38 mouse cellular contexts compared by ENCODE assay signal in genomic region chr17:37543800-37544435, GRCm38 (mm10). TPM values are rescaled to one million over a fixed set of nuclear protein-coding genes. Genes with fewer than 3 reads are reported as not detected.
A peak's percentile ranks its signal among the peaks of the same experiment; 100 is the strongest.
DNase-seq lines count a peak whose midpoint lies in the region; ATAC-seq lines count a peak whose summit lies in the region.
"Had no signal": no experiment of that assay in that cellular context is flagged by ENCODE, and none has a peak within 500 bp of the region (broad histone marks: within the 10 kb centered on the region; RNA-seq: fewer than 3 reads in every experiment).

No protein-coding gene starts in this region.

- no peaks in the 10 kb centered on the region for H3K9me3 ChIP-seq in hindbrain, embryonic 15.5 days
- no peaks in the 10 kb centered on the region for H3K9me3 ChIP-seq in hindbrain, embryonic 12.5 days (replicated peaks)
- H3K9me3 ChIP-seq in embryonic facial prominence, embryonic 14.5 days (ENCODE audit: control insufficient read depth, low read length) = no peaks in the 10 kb centered on the region
- no peaks in the 10 kb centered on the region for H3K9me3 ChIP-seq in midbrain, embryonic 13.5 days
- H3K9me3 ChIP-seq: kidney, embryonic 15.5 days; liver, embryonic 15.5 days had no signal

- H3K36me3 ChIP-seq in hindbrain, embryonic 15.5 days = no peaks in the 10 kb centered on the region
- no peaks in the 10 kb centered on the region for H3K36me3 ChIP-seq in hindbrain, embryonic 12.5 days
- H3K36me3 ChIP-seq in embryonic facial prominence, embryonic 14.5 days (ENCODE audit: control insufficient read depth, insufficient read depth, low read length) = no peaks in the 10 kb centered on the region
- H3K36me3 ChIP-seq in midbrain, embryonic 13.5 days = no peaks in the 10 kb centered on the region
- H3K36me3 ChIP-seq: kidney, embryonic 15.5 days; liver, embryonic 15.5 days had no signal

- peak; percentile 56 for DNase-seq in embryonic facial prominence, embryonic 14.5 days (ENCODE audit: low spot score)
- DNase-seq in retina, embryonic 14.5 days (ENCODE audit: low spot score) = peak; percentile 8
- DNase-seq in urinary bladder, postnatal 25 days (ENCODE audit: low spot score) = no peak
- DNase-seq: adrenal gland, adult 2 months; B cell, adult 2 months; cerebellum, adult 11-12 months; cerebellum, adult 9-11 months; gastrocnemius, adult 2 months; gastrocnemius, postnatal 36 days; heart, adult 18-20 months; heart, postnatal 4 days; kidney, adult 18-20 months; kidney, postnatal 25 days; liver; lung, embryonic 14.5 days; lung, postnatal 14 days; thymus, adult 2 months; thymus, postnatal 36 days had no signal

- no peak overlapping the region for H3K4me3 ChIP-seq in hindbrain, embryonic 15.5 days
- no peak overlapping the region for H3K4me3 ChIP-seq in hindbrain, embryonic 12.5 days
- H3K4me3 ChIP-seq in embryonic facial prominence, embryonic 14.5 days (ENCODE audit: low read depth, low read length) = no peak overlapping the region
- no peak overlapping the region for H3K4me3 ChIP-seq in midbrain, embryonic 13.5 days (replicated peaks)
- H3K4me3 ChIP-seq: gastrocnemius, adult 2 months; kidney, embryonic 15.5 days; liver, embryonic 15.5 days had no signal

- H3K4me2 ChIP-seq in hindbrain, embryonic 15.5 days = no peak overlapping the region
- H3K4me2 ChIP-seq in hindbrain, embryonic 12.5 days (replicated peaks) = no peak overlapping the region
- no peak overlapping the region for H3K4me2 ChIP-seq in embryonic facial prominence, embryonic 14.5 days (ENCODE audit: low read depth, low read length)
- H3K4me2 ChIP-seq in midbrain, embryonic 13.5 days (replicated peaks) = no peak overlapping the region
- H3K4me2 ChIP-seq: heart, embryonic 11.5 days; kidney, embryonic 15.5 days; liver, embryonic 15.5 days; lung, embryonic 14.5 days had no signal

- no peaks in the 10 kb centered on the region for H3K27me3 ChIP-seq in hindbrain, embryonic 15.5 days
- H3K27me3 ChIP-seq in hindbrain, embryonic 12.5 days = no peaks in the 10 kb centered on the region
- no peaks in the 10 kb centered on the region for H3K27me3 ChIP-seq in embryonic facial prominence, embryonic 14.5 days (replicated peaks; ENCODE audit: control insufficient read depth, insufficient read depth, low read length)
- H3K27me3 ChIP-seq in midbrain, embryonic 13.5 days = no peaks in the 10 kb centered on the region
- H3K27me3 ChIP-seq: kidney, embryonic 15.5 days; liver, embryonic 15.5 days had no signal

- H3K27ac ChIP-seq in hindbrain, embryonic 15.5 days (replicated peaks) = no peak overlapping the region
- H3K27ac ChIP-seq in hindbrain, embryonic 12.5 days = no peak overlapping the region
- H3K27ac ChIP-seq in embryonic facial prominence, embryonic 14.5 days (replicated peaks; ENCODE audit: low read depth, low read length) = no peak overlapping the region
- no peak overlapping the region for H3K27ac ChIP-seq in midbrain, embryonic 13.5 days
- H3K27ac ChIP-seq: gastrocnemius, adult 2 months; kidney, embryonic 15.5 days; liver, embryonic 15.5 days had no signal

- no peak overlapping the region for H3K9ac ChIP-seq in hindbrain, embryonic 15.5 days
- no peak overlapping the region for H3K9ac ChIP-seq in hindbrain, embryonic 12.5 days
- H3K9ac ChIP-seq in embryonic facial prominence, embryonic 14.5 days (ENCODE audit: low read depth, low read length) = no peak overlapping the region
- H3K9ac ChIP-seq in midbrain, embryonic 13.5 days (replicated peaks) = no peak overlapping the region
- H3K9ac ChIP-seq: kidney, embryonic 15.5 days; liver, embryonic 15.5 days; lung, embryonic 14.5 days had no signal

- no peaks in the 10 kb centered on the region for H3K4me1 ChIP-seq in hindbrain, embryonic 15.5 days (replicated peaks)
- H3K4me1 ChIP-seq in hindbrain, embryonic 12.5 days = no peaks in the 10 kb centered on the region
- H3K4me1 ChIP-seq in embryonic facial prominence, embryonic 14.5 days (ENCODE audit: control insufficient read depth, insufficient read depth, low read length) = no peaks in the 10 kb centered on the region
- no peaks in the 10 kb centered on the region for H3K4me1 ChIP-seq in midbrain, embryonic 13.5 days (replicated peaks)
- H3K4me1 ChIP-seq: kidney, embryonic 15.5 days; liver, embryonic 15.5 days had no signal

- ATAC-seq in hindbrain, embryonic 15.5 days (ENCODE audit: low FRiP score, low read depth) = peak; percentile 48; the same call in 1 of the 2 replicates
- no peak for ATAC-seq in hindbrain, embryonic 12.5 days (ENCODE audit: low FRiP score)
- ATAC-seq in embryonic facial prominence, embryonic 14.5 days (ENCODE audit: low read depth) = no peak; the same call in 1 of the 2 replicates
- 0 out of 2 replicates have a peak, but pooled peaks have one; percentile 37 for ATAC-seq in midbrain, embryonic 13.5 days
- no peak for ATAC-seq in erythroblast, adult 5-6 weeks (replicated peaks; ENCODE audit: low FRiP score, poor library complexity, severe bottlenecking)
- ATAC-seq: activated CD4-positive, CD25-positive, alpha-beta regulatory T cell, adult 4 months; forebrain, embryonic 16.5 days had no signal

- WGBS in hindbrain, embryonic 15.5 days = 63% methylated on average over 3 of the region's 3 CpGs
- 66% methylated on average over 3 of the region's 3 CpGs for WGBS in hindbrain, embryonic 12.5 days
- WGBS in embryonic facial prominence, embryonic 14.5 days = 41% methylated on average over 3 of the region's 3 CpGs
- 50% methylated on average over 3 of the region's 3 CpGs for WGBS in midbrain, embryonic 13.5 days

RNA-seq across cellular contexts. Expression of gene Olfr112, which starts 25.3 kb away (rescaled TPM):
- polyA plus RNA-seq in hindbrain, embryonic 15.5 days (2015; fragmentation: Nextera tagmentation; extraction: Ambion mirVana) = not detected in 2 replicates
- polyA plus RNA-seq in hindbrain, embryonic 12.5 days (2016; fragmentation: Nextera tagmentation; extraction: Ambion mirVana) = not detected in 2 replicates
- polyA plus RNA-seq in embryonic facial prominence, embryonic 14.5 days (2014; fragmentation: Nextera tagmentation; extraction: Ambion mirVana) = not detected in 2 replicates
- not detected in 2 replicates for polyA plus RNA-seq in midbrain, embryonic 13.5 days (2015; fragmentation: Nextera tagmentation; extraction: Ambion mirVana)
- total RNA-seq in erythroblast, adult 5-6 weeks (2015; ENCODE audit: low replicate concordance) = not detected in 2 replicates
- total RNA-seq in erythroblast, adult 5-6 weeks (2017; ENCODE audit: low replicate concordance) = 0.09 TPM in 1 of 2 replicates, not detected in the other
- total RNA-seq: adrenal gland, adult 2 months; adrenal gland, postnatal 4 days; gastrocnemius, adult 2 months; gastrocnemius, postnatal 36 days; heart, adult 18-20 months; heart, postnatal 4 days; layer of hippocampus, adult 18-20 months; layer of hippocampus, postnatal 10 days; left cerebral cortex, adult 18-20 months; left cerebral cortex, postnatal 14 days; megakaryocyte progenitor cell, adult 5-6 weeks had no signal
- polyA plus RNA-seq: activated CD4-positive, CD25-positive, alpha-beta regulatory T cell, adult 4 months; adrenal gland, adult 2 months; forebrain, embryonic 11.5 days; forebrain, embryonic 16.5 days; heart, embryonic 11.5 days; heart, embryonic 16.5 days; intestine, embryonic 14.5 days; kidney, embryonic 15.5 days; limb, embryonic 11.5 days; liver, embryonic 15.5 days; lung, embryonic 14.5 days; neural tube, embryonic 14.5 days; thymus, adult 2 months had no signal

RNA-seq across cellular contexts. Expression of gene Olfr113, which starts 33.5 kb away (rescaled TPM):
- polyA plus RNA-seq in hindbrain, embryonic 15.5 days (2015; fragmentation: Nextera tagmentation; extraction: Ambion mirVana) = not detected in 2 replicates
- not detected in 2 replicates for polyA plus RNA-seq in hindbrain, embryonic 12.5 days (2016; fragmentation: Nextera tagmentation; extraction: Ambion mirVana)
- not detected in 2 replicates for polyA plus RNA-seq in embryonic facial prominence, embryonic 14.5 days (2014; fragmentation: Nextera tagmentation; extraction: Ambion mirVana)
- polyA plus RNA-seq in midbrain, embryonic 13.5 days (2015; fragmentation: Nextera tagmentation; extraction: Ambion mirVana) = not detected in 2 replicates
- total RNA-seq in erythroblast, adult 5-6 weeks (2015; ENCODE audit: low replicate concordance) = not detected in 2 replicates
- not detected in 2 replicates for total RNA-seq in erythroblast, adult 5-6 weeks (2017; ENCODE audit: low replicate concordance)
- total RNA-seq: adrenal gland, adult 2 months; adrenal gland, postnatal 4 days; gastrocnemius, adult 2 months; gastrocnemius, postnatal 36 days; heart, adult 18-20 months; heart, postnatal 4 days; layer of hippocampus, adult 18-20 months; layer of hippocampus, postnatal 10 days; left cerebral cortex, adult 18-20 months; left cerebral cortex, postnatal 14 days; megakaryocyte progenitor cell, adult 5-6 weeks had no signal
- polyA plus RNA-seq: activated CD4-positive, CD25-positive, alpha-beta regulatory T cell, adult 4 months; adrenal gland, adult 2 months; forebrain, embryonic 11.5 days; forebrain, embryonic 16.5 days; heart, embryonic 11.5 days; heart, embryonic 16.5 days; intestine, embryonic 14.5 days; kidney, embryonic 15.5 days; limb, embryonic 11.5 days; liver, embryonic 15.5 days; lung, embryonic 14.5 days; neural tube, embryonic 14.5 days; thymus, adult 2 months had no signal

RNA-seq across cellular contexts. Expression of gene Olfr111, which starts 36.1 kb away (rescaled TPM):
- polyA plus RNA-seq in hindbrain, embryonic 15.5 days (2015; fragmentation: Nextera tagmentation; extraction: Ambion mirVana) = not detected in 2 replicates
- polyA plus RNA-seq in hindbrain, embryonic 12.5 days (2016; fragmentation: Nextera tagmentation; extraction: Ambion mirVana) = not detected in 2 replicates
- polyA plus RNA-seq in embryonic facial prominence, embryonic 14.5 days (2014; fragmentation: Nextera tagmentation; extraction: Ambion mirVana) = not detected in 2 replicates
- polyA plus RNA-seq in midbrain, embryonic 13.5 days (2015; fragmentation: Nextera tagmentation; extraction: Ambion mirVana) = not detected in 2 replicates
- total RNA-seq in erythroblast, adult 5-6 weeks (2015; ENCODE audit: low replicate concordance) = not detected in 2 replicates
- total RNA-seq in erythroblast, adult 5-6 weeks (2017; ENCODE audit: low replicate concordance) = not detected in 2 replicates
- total RNA-seq: adrenal gland, postnatal 4 days; gastrocnemius, adult 2 months; gastrocnemius, postnatal 36 days; heart, adult 18-20 months; heart, postnatal 4 days; layer of hippocampus, adult 18-20 months; layer of hippocampus, postnatal 10 days; left cerebral cortex, postnatal 14 days; megakaryocyte progenitor cell, adult 5-6 weeks had no signal
- polyA plus RNA-seq: activated CD4-positive, CD25-positive, alpha-beta regulatory T cell, adult 4 months; forebrain, embryonic 11.5 days; forebrain, embryonic 16.5 days; heart, embryonic 11.5 days; heart, embryonic 16.5 days; intestine, embryonic 14.5 days; kidney, embryonic 15.5 days; limb, embryonic 11.5 days; liver, embryonic 15.5 days; lung, embryonic 14.5 days; neural tube, embryonic 14.5 days had no signal

RNA-seq across cellular contexts. Expression of gene Olfr114, which starts 48.6 kb away (rescaled TPM):
- polyA plus RNA-seq in hindbrain, embryonic 15.5 days (2015; fragmentation: Nextera tagmentation; extraction: Ambion mirVana) = not detected in 2 replicates
- not detected in 2 replicates for polyA plus RNA-seq in hindbrain, embryonic 12.5 days (2016; fragmentation: Nextera tagmentation; extraction: Ambion mirVana)
- not detected in 2 replicates for polyA plus RNA-seq in embryonic facial prominence, embryonic 14.5 days (2014; fragmentation: Nextera tagmentation; extraction: Ambion mirVana)
- polyA plus RNA-seq in midbrain, embryonic 13.5 days (2015; fragmentation: Nextera tagmentation; extraction: Ambion mirVana) = not detected in 2 replicates
- not detected in 2 replicates for total RNA-seq in erythroblast, adult 5-6 weeks (2015; ENCODE audit: low replicate concordance)
- total RNA-seq in erythroblast, adult 5-6 weeks (2017; ENCODE audit: low replicate concordance) = not detected in 2 replicates
- total RNA-seq: adrenal gland, adult 2 months; adrenal gland, postnatal 4 days; gastrocnemius, adult 2 months; gastrocnemius, postnatal 36 days; heart, adult 18-20 months; heart, postnatal 4 days; layer of hippocampus, adult 18-20 months; layer of hippocampus, postnatal 10 days; left cerebral cortex, adult 18-20 months; left cerebral cortex, postnatal 14 days; megakaryocyte progenitor cell, adult 5-6 weeks had no signal
- polyA plus RNA-seq: activated CD4-positive, CD25-positive, alpha-beta regulatory T cell, adult 4 months; adrenal gland, adult 2 months; forebrain, embryonic 11.5 days; forebrain, embryonic 16.5 days; heart, embryonic 11.5 days; heart, embryonic 16.5 days; intestine, embryonic 14.5 days; kidney, embryonic 15.5 days; limb, embryonic 11.5 days; liver, embryonic 15.5 days; lung, embryonic 14.5 days; neural tube, embryonic 14.5 days; thymus, adult 2 months had no signal

RNA-seq across cellular contexts. Expression of gene Olfr110, which starts 51.6 kb away (rescaled TPM):
- polyA plus RNA-seq in hindbrain, embryonic 15.5 days (2015; fragmentation: Nextera tagmentation; extraction: Ambion mirVana) = not detected in 2 replicates
- polyA plus RNA-seq in hindbrain, embryonic 12.5 days (2016; fragmentation: Nextera tagmentation; extraction: Ambion mirVana) = not detected in 2 replicates
- polyA plus RNA-seq in embryonic facial prominence, embryonic 14.5 days (2014; fragmentation: Nextera tagmentation; extraction: Ambion mirVana) = 0.12 TPM in 1 of 2 replicates, not detected in the other
- polyA plus RNA-seq in midbrain, embryonic 13.5 days (2015; fragmentation: Nextera tagmentation; extraction: Ambion mirVana) = not detected in 2 replicates
- not detected in 2 replicates for total RNA-seq in erythroblast, adult 5-6 weeks (2015; ENCODE audit: low replicate concordance)
- total RNA-seq in erythroblast, adult 5-6 weeks (2017; ENCODE audit: low replicate concordance) = not detected in 2 replicates
- total RNA-seq: adrenal gland, adult 2 months; adrenal gland, postnatal 4 days; gastrocnemius, adult 2 months; gastrocnemius, postnatal 36 days; heart, adult 18-20 months; heart, postnatal 4 days; layer of hippocampus, adult 18-20 months; layer of hippocampus, postnatal 10 days; left cerebral cortex, adult 18-20 months; left cerebral cortex, postnatal 14 days; megakaryocyte progenitor cell, adult 5-6 weeks had no signal
- polyA plus RNA-seq: activated CD4-positive, CD25-positive, alpha-beta regulatory T cell, adult 4 months; forebrain, embryonic 11.5 days; forebrain, embryonic 16.5 days; heart, embryonic 11.5 days; heart, embryonic 16.5 days; intestine, embryonic 14.5 days; kidney, embryonic 15.5 days; limb, embryonic 11.5 days; liver, embryonic 15.5 days; lung, embryonic 14.5 days; neural tube, embryonic 14.5 days had no signal

Comparison
In these comparisons a context has a peak if more than half of its experiments do, and no peak if none do; other contexts are left out.
1. ATAC-seq: peak in hindbrain, embryonic 15.5 days (single experiment) and midbrain, embryonic 13.5 days (single experiment); none in hindbrain, embryonic 12.5 days (single experiment), embryonic facial prominence, embryonic 14.5 days (single experiment) and erythroblast, adult 5-6 weeks (single experiment).